Mouse (Mus musculus): ENCODE measurements at regions not wholly inside any gene's neighbourhood (a gene's known extent, or its start where the extent isn't known, plus 50 kb on each side); places are given as distances from the start of the nearest gene placed in this dataset.

DNA sequence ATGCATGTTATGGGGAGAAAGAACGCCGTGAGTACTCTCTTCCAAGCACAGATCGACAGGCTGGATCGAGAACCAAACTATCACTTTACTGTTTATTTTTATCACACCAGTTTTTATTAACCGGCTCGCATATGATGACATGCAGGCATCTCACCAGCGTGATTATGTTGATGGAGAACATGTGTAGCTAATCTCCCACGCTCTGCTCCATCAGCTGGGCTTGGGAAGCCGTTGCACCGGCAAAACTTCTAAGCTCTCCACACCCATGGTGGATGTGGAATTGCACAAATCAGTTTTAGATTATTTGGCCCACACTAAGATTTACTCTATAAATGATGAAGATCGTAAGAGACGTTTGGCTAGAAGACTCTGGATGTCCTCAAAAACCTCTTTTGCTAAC, 125.9 kb downstream of the Icos start:
- TF ChIP-seq EP300 (IDR thresholded peaks at IDR 0.05; ENCODE audit: low read depth) (no peak), CTCF (IDR thresholded peaks at IDR 0.05; ENCODE audit: low read depth) (no peak)
